Mouse (Mus musculus) lung, postnatal 0 days (tissue): ENCODE results near the gene Lipc.

Source experiments
- CTCF ChIP-seq: IDR thresholded peaks from 2 replicates; pipeline ENCODE4 v1.5.1; 2016; ENCODE audit warnings: antibody characterized with exemption, mild to moderate bottlenecking
- EP300 ChIP-seq: IDR thresholded peaks from 2 replicates; pipeline ENCODE4 v1.6.1; 2016; ENCODE audit warnings: antibody characterized with exemption, mild to moderate bottlenecking, control low read depth

DNA sequence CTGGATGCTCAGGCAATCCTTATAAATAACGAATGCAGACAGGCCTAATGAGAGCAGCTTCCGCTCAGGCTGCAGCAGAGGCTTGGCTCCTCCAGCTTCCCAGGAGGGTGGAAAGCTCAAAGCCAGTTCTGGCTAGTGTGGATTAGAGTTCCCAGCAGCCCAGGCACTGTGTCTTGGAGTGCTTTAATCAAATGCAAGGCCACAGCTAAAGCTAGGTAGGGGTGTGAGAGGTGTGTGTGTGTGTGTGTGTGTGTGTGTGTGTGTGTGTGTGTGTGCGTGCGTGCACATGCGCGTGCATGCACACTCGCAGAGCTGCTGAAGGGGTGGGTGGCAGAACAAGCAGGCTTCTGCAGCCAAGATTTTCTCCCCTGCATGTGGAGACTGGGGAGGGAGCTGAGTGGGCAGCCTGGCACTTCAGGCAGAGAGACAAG is 11.4 kb upstream of the Lipc start:
- TF ChIP-seq CTCF (no peak), EP300 (no peak)
